Mouse (Mus musculus): Measurements from ENCODE around the gene Slc7a5.

DNA sequence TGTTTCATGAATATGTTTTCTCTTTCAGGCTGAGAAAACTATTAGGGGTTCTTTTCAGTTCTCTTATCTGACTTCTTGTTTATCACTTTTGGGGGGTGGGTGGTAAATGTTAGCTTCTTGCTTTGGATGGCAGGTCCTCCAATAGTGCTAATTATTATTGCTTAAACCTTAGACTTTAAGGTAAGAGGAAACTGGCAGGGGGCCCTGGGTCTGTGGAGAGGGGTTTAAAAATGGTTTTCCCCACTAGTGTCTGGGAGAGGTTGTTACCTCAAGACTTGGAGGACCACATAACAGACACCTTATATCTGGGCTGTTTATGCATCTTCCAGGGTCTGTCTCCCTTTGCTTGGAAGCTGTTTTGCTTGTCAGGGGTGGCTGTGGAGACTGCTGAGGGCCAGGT, 44.6 kb upstream of the Slc7a5 start:
- TF ChIP-seq POLR2A (IDR thresholded peaks at IDR 0.05; ENCODE audit: low read depth, low read length) (no peak), MYC (IDR thresholded peaks at IDR 0.05; ENCODE audit: low read depth, low read length) (no peak), CHD2 (IDR thresholded peaks at IDR 0.05; ENCODE audit: low read length) (no peak), ZMIZ1 (IDR thresholded peaks at IDR 0.05; ENCODE audit: low read depth, low read length) (no peak), ZNF384 (IDR thresholded peaks at IDR 0.05; ENCODE audit: low read depth, low read length) (no peak)

All from CH12.LX (cell line).